Mouse (Mus musculus) brain, embryonic 14.5 days (tissue): ENCODE data around the gene Hsd11b2. TPM values are rescaled to one million over a fixed set of nuclear protein-coding genes. Genes with fewer than 3 reads are reported as not detected.

ENCODE experiments used
- DNase-seq: peaks from one replicate; pipeline ENCODE4 v3.0.0-alpha.2; 2011; ENCODE audit warnings: low read depth
- CTCF ChIP-seq: fragments of 200-500 bp; IDR thresholded peaks from 2 replicates; pipeline ENCODE4 v1.5.1; 2012; ENCODE audit warnings: inconsistent platforms, mild to moderate bottlenecking, moderate library complexity, borderline replicate concordance; ENCODE audit not compliant: insufficient read depth, insufficient read length; ENCODE audit errors: extremely low read depth
- POLR2A ChIP-seq: fragments of 200-500 bp; IDR thresholded peaks from 2 replicates; pipeline ENCODE4 v1.6.1; 2012; ENCODE audit warnings: mild to moderate bottlenecking, inconsistent platforms, borderline replicate concordance; ENCODE audit not compliant: poor library complexity, insufficient read depth, insufficient read length, severe bottlenecking; ENCODE audit errors: extremely low read depth
- polyA plus RNA-seq: library from polyadenylated mRNA; depleted of rRNA; stranded (reverse); fragments of >200 nt; gene quantifications from 2 replicates; pipeline ENCODE4 v1.2.3, GENCODE M21; 2012; rRNA removed

The Hsd11b2 gene
- polyA plus RNA-seq, 1 experiment, result 12.1 TPM

GRCm38 (mm10) chr8:105573427-105573826, 54.9 kb downstream of the Hsd11b2 start:
- TF ChIP-seq POLR2A (no peak), CTCF (no peak)
- peak; percentile 70 for DNase-seq

Other genes with a start within 250 kb of the Hsd11b2 start
- 0.42 and 0.60 TPM in 2 replicates for gene Hsf4, start 249.0 kb upstream of the Hsd11b2 start, polyA plus RNA-seq
- 1.3 and 1.8 TPM in 2 replicates for gene Nol3, start 242.6 kb upstream of the Hsd11b2 start, polyA plus RNA-seq
- 176 and 217 TPM in 2 replicates for gene 4931428F04Rik, start 228.9 kb upstream of the Hsd11b2 start, polyA plus RNA-seq
- 12.6 and 13.7 TPM in 2 replicates for gene Exoc3l, start 222.7 kb upstream of the Hsd11b2 start, polyA plus RNA-seq
- 89.4 and 126 TPM in 2 replicates for gene E2f4, start 221.1 kb upstream of the Hsd11b2 start, polyA plus RNA-seq
- gene Elmo3, start 213.2 kb upstream of the Hsd11b2 start, polyA plus RNA-seq, result 2.3 TPM in 2 replicates
- 2.3 and 2.4 TPM in 2 replicates for gene Lrrc29, start 192.5 kb upstream of the Hsd11b2 start, polyA plus RNA-seq
- 93.6 and 144 TPM in 2 replicates for gene Tmem208, start 192.4 kb upstream of the Hsd11b2 start, polyA plus RNA-seq
- 5.8 and 7.8 TPM in 2 replicates for gene Fhod1, start 170.8 kb upstream of the Hsd11b2 start, polyA plus RNA-seq
- gene Slc9a5, start 169.9 kb upstream of the Hsd11b2 start, polyA plus RNA-seq, result 39.3 and 56.1 TPM in 2 replicates
- 11.5 and 13.6 TPM in 2 replicates for gene Plekhg4, start 145.5 kb upstream of the Hsd11b2 start, polyA plus RNA-seq
- gene Kctd19, start 105.3 kb upstream of the Hsd11b2 start, polyA plus RNA-seq, result 0.04 and 0.05 TPM in 2 replicates
- gene Lrrc36, start 105.2 kb upstream of the Hsd11b2 start, polyA plus RNA-seq, result 1.4 and 1.6 TPM in 2 replicates
- gene Tppp3, start 47.2 kb upstream of the Hsd11b2 start, polyA plus RNA-seq, result 62.7 and 89.6 TPM in 2 replicates
- gene Zdhhc1, start 21.9 kb upstream of the Hsd11b2 start, polyA plus RNA-seq, result 40.0 and 46.2 TPM in 2 replicates
- gene Atp6v0d1, start 47.3 kb downstream of the Hsd11b2 start, polyA plus RNA-seq, result 210 and 236 TPM in 2 replicates
- gene Ripor1, start 86.5 kb downstream of the Hsd11b2 start, polyA plus RNA-seq, result 23.7 and 40.3 TPM in 2 replicates
- gene Ctcf, start 117.8 kb downstream of the Hsd11b2 start, polyA plus RNA-seq, result 36.6 and 54.8 TPM in 2 replicates
- gene Agrp, start 118.6 kb downstream of the Hsd11b2 start, polyA plus RNA-seq, result 0.26 and 0.55 TPM in 2 replicates
- 13.7 and 20.5 TPM in 2 replicates for gene Carmil2, start 167.5 kb downstream of the Hsd11b2 start, polyA plus RNA-seq
- 62.5 and 79.9 TPM in 2 replicates for gene Acd, start 182.3 kb downstream of the Hsd11b2 start, polyA plus RNA-seq
- 40.7 and 59.2 TPM in 2 replicates for gene Pard6a, start 182.4 kb downstream of the Hsd11b2 start, polyA plus RNA-seq
- gene 4933405L10Rik, start 188.9 kb downstream of the Hsd11b2 start, polyA plus RNA-seq, result not detected in 2 replicates
- gene Enkd1, start 189.5 kb downstream of the Hsd11b2 start, polyA plus RNA-seq, result 19.9 and 32.7 TPM in 2 replicates
- 56.1 and 62.6 TPM in 2 replicates for gene Gfod2, start 239.9 kb downstream of the Hsd11b2 start, polyA plus RNA-seq